Mouse (Mus musculus): ENCODE measurements around the gene Cfap73. TPM values are rescaled to one million over a fixed set of nuclear protein-coding genes. Genes with fewer than 3 reads are reported as not detected.

Gene Cfap73
- polyA plus RNA-seq, 1 experiment from 2014 or later, result 0.10 TPM

DNA sequence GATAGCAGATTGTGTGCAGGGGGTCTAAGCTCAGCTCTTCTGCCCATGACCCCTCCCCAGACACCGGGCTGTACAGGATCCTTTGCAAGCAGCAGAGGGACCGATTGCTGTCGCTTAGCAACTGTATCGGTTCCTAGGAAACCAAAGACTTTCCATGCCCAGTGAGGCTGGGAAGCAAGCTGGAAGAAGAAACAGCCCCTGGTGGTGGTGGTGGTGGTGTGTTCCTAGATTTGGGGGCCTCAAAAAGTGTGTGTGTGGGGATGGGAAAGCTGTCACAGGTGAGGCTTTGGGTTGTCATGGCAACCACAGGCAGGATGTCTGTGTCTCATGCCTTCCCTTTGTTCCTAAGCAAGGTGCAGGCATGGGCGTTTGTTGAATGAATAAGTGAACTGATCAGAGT, 26.8 kb upstream of the Cfap73 start:
- TF ChIP-seq CTCF (IDR thresholded peaks at IDR 0.05; ENCODE audit: low read depth), result no peak
- TF ChIP-seq EP300 (optimal IDR thresholded peaks at IDR 0.05), result no peak
- WGBS, result 49% methylated on average over 5 of the region's 5 CpGs
- no peaks in the 10 kb centered on the region for H3K36me3 ChIP-seq (ENCODE audit: control insufficient read depth, insufficient read depth, low read length)
- no peaks in the 10 kb centered on the region for H3K4me1 ChIP-seq (replicated peaks; ENCODE audit: control insufficient read depth, insufficient read depth)
- ATAC-seq (ENCODE audit: low FRiP score, low TSS enrichment) (no peak), DNase-seq (ENCODE audit: low spot score) (no peak)
- H3K9me3 ChIP-seq (ENCODE audit: control insufficient read depth, low read length), result no peaks in the 10 kb centered on the region
- H3K9ac ChIP-seq (ENCODE audit: low read length), result no peak overlapping the region
- H3K4me3 ChIP-seq (ENCODE audit: low read depth, low read length), result no peak overlapping the region
- H3K27me3 ChIP-seq (ENCODE audit: control insufficient read depth, insufficient read depth, low read length), result no peaks in the 10 kb centered on the region
- no peak overlapping the region for H3K4me2 ChIP-seq (replicated peaks; ENCODE audit: low read depth)
- H3K27ac ChIP-seq (replicated peaks), result no peak overlapping the region

DNA sequence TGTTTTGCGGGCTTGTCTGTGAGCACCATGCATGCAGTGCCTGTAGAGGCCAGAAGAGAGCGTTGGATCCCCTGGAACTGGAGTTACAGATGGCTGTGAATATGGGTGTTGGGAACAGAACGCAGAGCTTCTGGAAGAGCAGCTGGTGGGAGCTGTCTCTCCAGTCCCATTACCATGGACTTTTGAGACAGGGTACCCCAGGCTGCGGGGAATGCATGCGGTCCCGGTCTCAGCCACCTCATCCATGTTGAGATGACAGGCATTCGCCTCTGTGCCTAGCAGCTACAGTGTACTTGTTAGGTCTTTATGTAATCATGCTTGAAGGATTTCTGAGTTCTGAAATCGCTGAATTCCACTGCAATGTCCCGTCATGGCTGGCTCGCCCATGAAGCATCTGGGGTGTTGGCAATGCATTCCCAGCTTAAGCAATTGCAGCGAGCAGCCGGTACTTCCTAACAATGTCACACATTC, 22.3 kb upstream of the Cfap73 start:
- H3K4me3 ChIP-seq (ENCODE audit: low read depth, low read length), result no peak overlapping the region
- no peak overlapping the region for H3K9ac ChIP-seq (ENCODE audit: low read length)
- H3K9me3 ChIP-seq (ENCODE audit: control insufficient read depth, low read length), result no peaks in the 10 kb centered on the region
- ATAC-seq (ENCODE audit: low FRiP score, low TSS enrichment), result no peak
- no peak overlapping the region for H3K27ac ChIP-seq (replicated peaks)
- no peak overlapping the region for H3K4me2 ChIP-seq (replicated peaks; ENCODE audit: low read depth)
- H3K36me3 ChIP-seq (ENCODE audit: control insufficient read depth, insufficient read depth, low read length), result no peaks in the 10 kb centered on the region
- no peak for DNase-seq (ENCODE audit: low spot score)
- no peaks in the 10 kb centered on the region for H3K4me1 ChIP-seq (replicated peaks; ENCODE audit: control insufficient read depth, insufficient read depth)
- WGBS, result 71% methylated on average over 12 of the region's 12 CpGs
- no peak for TF ChIP-seq CTCF (IDR thresholded peaks at IDR 0.05; ENCODE audit: low read depth)
- no peak for TF ChIP-seq EP300 (optimal IDR thresholded peaks at IDR 0.05)
- no peaks in the 10 kb centered on the region for H3K27me3 ChIP-seq (ENCODE audit: control insufficient read depth, insufficient read depth, low read length)

DNA sequence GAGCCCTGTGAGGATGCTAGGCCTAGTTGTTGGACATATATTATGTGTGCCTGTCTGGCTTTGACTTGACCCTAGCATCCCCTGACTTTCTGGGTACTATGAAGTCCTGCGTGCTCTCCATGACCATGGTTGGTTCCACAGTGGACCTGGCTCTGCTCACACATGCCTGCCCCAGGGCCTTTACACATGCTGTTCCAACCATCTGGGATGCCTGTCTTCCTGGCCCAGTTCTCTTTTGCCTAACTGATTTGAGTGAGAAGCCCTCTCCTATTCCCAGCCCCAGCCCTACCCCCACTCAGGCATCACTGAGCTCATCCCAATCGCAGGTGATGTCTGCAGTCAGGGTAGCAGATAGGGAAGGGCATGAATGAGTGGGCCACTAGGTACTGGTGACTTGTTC, 19.8 kb upstream of the Cfap73 start:
- no peaks in the 10 kb centered on the region for H3K9me3 ChIP-seq (ENCODE audit: control insufficient read depth, low read length)
- 0 out of 2 replicates have a peak, but pooled peaks cover 3% of the 10 kb centered on the region for H3K27me3 ChIP-seq (ENCODE audit: control insufficient read depth, insufficient read depth, low read length)

DNA sequence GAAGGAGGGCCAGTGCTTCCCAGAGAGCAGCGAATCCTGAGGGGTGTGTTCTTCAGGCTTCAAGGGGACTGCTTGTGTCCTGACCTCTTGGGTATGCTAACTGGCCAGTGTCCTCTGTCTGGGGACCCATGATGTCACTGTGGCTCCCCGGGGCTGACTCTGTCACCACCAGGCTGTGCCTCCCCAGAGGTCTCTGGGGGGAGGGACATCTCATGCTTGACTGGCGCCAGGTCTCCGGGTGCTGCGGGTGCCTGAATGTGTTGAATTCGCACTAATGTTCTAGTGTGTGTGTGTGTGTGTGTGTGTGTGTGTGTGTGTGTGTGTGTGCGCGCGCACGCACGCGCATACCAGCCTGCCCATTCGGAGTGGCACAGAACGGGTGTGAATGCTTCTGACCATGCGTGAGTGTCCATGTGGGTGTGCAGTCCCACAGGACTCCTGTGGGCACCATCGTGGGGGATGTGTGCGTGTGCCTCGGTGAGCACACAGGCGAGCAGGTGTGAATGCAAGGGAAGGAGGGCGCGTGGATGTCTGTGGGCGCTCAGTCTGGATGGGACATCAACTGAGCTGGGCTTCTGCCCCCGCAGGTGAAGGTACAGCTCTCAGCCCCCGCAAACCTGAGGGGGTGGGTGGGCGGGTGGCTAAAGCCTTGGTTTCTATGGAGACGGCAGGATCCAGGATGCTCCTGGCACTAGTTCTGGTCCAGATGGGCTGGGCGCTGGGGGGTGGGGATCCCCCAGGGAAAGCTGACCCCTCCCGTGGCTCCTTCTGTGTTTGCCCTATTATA, 19.1 kb upstream of the Cfap73 start:
- H3K4me2 ChIP-seq (replicated peaks; ENCODE audit: low read depth), result no peak overlapping the region
- 83% methylated on average over 25 of the region's 28 CpGs for WGBS
- H3K36me3 ChIP-seq (ENCODE audit: control insufficient read depth, insufficient read depth, low read length), result no peaks in the 10 kb centered on the region
- no peak overlapping the region for H3K9ac ChIP-seq (ENCODE audit: low read length)
- TF ChIP-seq CTCF (IDR thresholded peaks at IDR 0.05; ENCODE audit: low read depth), result no peak
- no peak for TF ChIP-seq EP300 (optimal IDR thresholded peaks at IDR 0.05)
- ATAC-seq (ENCODE audit: low FRiP score, low TSS enrichment), result no peak
- 0 out of 2 replicates have a peak, but pooled peaks cover 2% of the 10 kb centered on the region for H3K4me1 ChIP-seq (replicated peaks; ENCODE audit: control insufficient read depth, insufficient read depth)
- H3K27ac ChIP-seq (replicated peaks), result no peak overlapping the region
- H3K4me3 ChIP-seq (ENCODE audit: low read depth, low read length), result no peak overlapping the region
- H3K27me3 ChIP-seq (ENCODE audit: control insufficient read depth, insufficient read depth, low read length), result 0 out of 2 replicates have a peak, but pooled peaks cover 3% of the 10 kb centered on the region
- H3K9me3 ChIP-seq (ENCODE audit: control insufficient read depth, low read length), result no peaks in the 10 kb centered on the region
- DNase-seq (ENCODE audit: low spot score), result no peak

More for the DNA sequence above, 19.8 kb upstream of the Cfap73 start:
- Histone ChIP-seq H3K4me2 (replicated peaks; ENCODE audit: low read depth) (no peak overlapping the region), H3K4me3 (ENCODE audit: low read depth, low read length) (no peak overlapping the region), H3K36me3 (ENCODE audit: control insufficient read depth, insufficient read depth, low read length) (no peaks in the 10 kb centered on the region), H3K27ac (replicated peaks) (no peak overlapping the region), H3K9ac (ENCODE audit: low read length) (no peak overlapping the region), H3K4me1 (replicated peaks; ENCODE audit: control insufficient read depth, insufficient read depth) (no peaks in the 10 kb centered on the region)
- ATAC-seq (ENCODE audit: low FRiP score, low TSS enrichment) (no peak), DNase-seq (ENCODE audit: low spot score) (no peak)
- TF ChIP-seq CTCF (IDR thresholded peaks at IDR 0.05; ENCODE audit: low read depth), result no peak
- TF ChIP-seq EP300 (optimal IDR thresholded peaks at IDR 0.05), result no peak
- 86% methylated on average over 2 of the region's 2 CpGs for WGBS

DNA sequence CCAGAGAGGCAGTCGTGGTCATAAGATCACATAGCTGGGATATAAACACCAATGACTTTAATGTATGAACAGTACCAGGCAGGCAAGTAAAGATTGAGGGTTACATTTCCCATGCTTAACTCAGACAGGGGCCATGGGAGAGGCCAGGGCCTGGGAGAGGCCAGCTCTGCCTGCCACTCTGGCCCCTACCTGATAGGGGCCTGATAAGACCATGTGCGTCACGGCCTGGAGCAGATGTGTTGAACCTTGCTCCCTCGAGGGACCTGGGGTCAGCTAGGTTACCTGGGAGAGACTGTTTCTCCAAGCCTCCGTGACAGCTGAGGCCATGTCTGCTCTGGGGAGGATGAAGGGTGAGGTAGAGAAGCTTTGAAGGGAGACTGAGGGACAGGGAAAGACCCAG, 17.2 kb upstream of the Cfap73 start:
- 41% methylated on average over 5 of the region's 5 CpGs for WGBS
- no peaks in the 10 kb centered on the region for H3K9me3 ChIP-seq (ENCODE audit: control insufficient read depth, low read length)
- no peak overlapping the region for H3K4me3 ChIP-seq (ENCODE audit: low read depth, low read length)
- H3K4me2 ChIP-seq (replicated peaks; ENCODE audit: low read depth), result no peak overlapping the region
- H3K27me3 ChIP-seq (ENCODE audit: control insufficient read depth, insufficient read depth, low read length), result 0 out of 2 replicates have a peak, but pooled peaks cover 3% of the 10 kb centered on the region
- DNase-seq (ENCODE audit: low spot score) (no peak), ATAC-seq (ENCODE audit: low FRiP score, low TSS enrichment) (no peak)
- H3K9ac ChIP-seq (ENCODE audit: low read length), result no peak overlapping the region
- H3K36me3 ChIP-seq (ENCODE audit: control insufficient read depth, insufficient read depth, low read length), result no peaks in the 10 kb centered on the region
- no peak overlapping the region for H3K27ac ChIP-seq (replicated peaks)
- H3K4me1 ChIP-seq (replicated peaks; ENCODE audit: control insufficient read depth, insufficient read depth), result 0 out of 2 replicates have a peak, but pooled peaks cover 2% of the 10 kb centered on the region
- no peak for TF ChIP-seq EP300 (optimal IDR thresholded peaks at IDR 0.05)
- TF ChIP-seq CTCF (IDR thresholded peaks at IDR 0.05; ENCODE audit: low read depth), result no peak

DNA sequence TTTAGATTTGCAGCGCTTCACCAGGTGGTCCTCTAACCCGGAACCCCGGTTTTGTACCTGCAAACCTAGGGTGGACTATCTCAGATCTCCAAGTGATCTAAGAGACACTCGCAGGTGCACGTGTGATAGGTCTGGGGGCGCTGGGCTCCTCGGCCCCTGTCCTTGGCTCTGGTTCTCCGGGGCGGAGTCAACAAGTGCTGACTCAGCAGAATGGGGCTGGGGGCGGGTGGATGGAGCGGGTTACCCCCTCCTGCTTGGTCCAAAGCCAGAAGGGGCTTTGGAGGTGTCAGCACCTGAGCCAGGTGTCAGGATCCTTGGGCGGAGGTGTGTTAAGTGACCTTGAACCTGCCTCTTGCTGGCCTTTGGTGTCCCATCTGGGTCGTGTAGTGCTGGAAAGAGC, 15.9 kb upstream of the Cfap73 start:
- 16% methylated on average over 13 of the region's 13 CpGs for WGBS
- Histone ChIP-seq H3K4me1 (replicated peaks; ENCODE audit: control insufficient read depth, insufficient read depth) (0 out of 2 replicates have a peak, but pooled peaks cover 2% of the 10 kb centered on the region), H3K4me3 (ENCODE audit: low read depth, low read length) (no peak overlapping the region), H3K9ac (ENCODE audit: low read length) (no peak overlapping the region), H3K36me3 (ENCODE audit: control insufficient read depth, insufficient read depth, low read length) (no peaks in the 10 kb centered on the region), H3K27me3 (ENCODE audit: control insufficient read depth, insufficient read depth, low read length) (0 out of 2 replicates have a peak, but pooled peaks cover 3% of the 10 kb centered on the region), H3K27ac (replicated peaks) (no peak overlapping the region), H3K9me3 (ENCODE audit: control insufficient read depth, low read length) (no peaks in the 10 kb centered on the region), H3K4me2 (replicated peaks; ENCODE audit: low read depth) (no peak overlapping the region)
- TF ChIP-seq CTCF (IDR thresholded peaks at IDR 0.05; ENCODE audit: low read depth) (no peak), EP300 (optimal IDR thresholded peaks at IDR 0.05) (no peak)
- DNase-seq (ENCODE audit: low spot score), result no peak
- no peak for ATAC-seq (ENCODE audit: low FRiP score, low TSS enrichment)

Measured in stomach, postnatal 0 days (tissue).